Mouse (Mus musculus): ENCODE data around the gene Ankrd44.

GRCm38 (mm10) chr1:54749961-54750360, 176.2 kb downstream of the Ankrd44 start:
- TF ChIP-seq MAFK (IDR thresholded peaks at IDR 0.05; ENCODE audit: insufficient read depth, low read depth, low read length) (no peak), HCFC1 (IDR thresholded peaks at IDR 0.05; ENCODE audit: borderline replicate concordance, insufficient read depth, low read length) (no peak), ZC3H11A (IDR thresholded peaks at IDR 0.05; ENCODE audit: borderline replicate concordance, low read depth, low read length) (no peak), CHD2 (IDR thresholded peaks at IDR 0.05; ENCODE audit: low read depth, low read length) (no peak), ZNF384 (IDR thresholded peaks at IDR 0.05; ENCODE audit: low read depth, low read length) (no peak)

All from ES-E14 (cell line).